Mouse (Mus musculus) heart, postnatal 10 days (tissue): ENCODE measurements around the gene Ppp1r1c. TPM values are rescaled to one million over a fixed set of nuclear protein-coding genes. Genes with fewer than 3 reads are reported as not detected.

Experiments
- DNase-seq, 2 experiments: peaks; one replicate each; pipeline ENCODE4 v3.0.0; 2021
- intact Hi-C: fragments of 180-260 bp; cut with DNase I; formaldehyde crosslinking; loops from one replicate; pipeline ENCODE4 v1.15.1; 2025
- total RNA-seq, 2 experiments: library from RNA; stranded (reverse); gene quantifications; 2 replicates each; pipeline ENCODE4 v1.2.3; 2021

Ppp1r1c gene
- under 1 TPM in 1 of 2 experiments, not detected in 1; 0.38 TPM for total RNA-seq

GRCm38 (mm10) chr2:79707575-79707974, at the start of gene Ppp1r1c:
Gene Ppp1r1c (plus strand): TSS chr2:79707780.
- no peak for DNase-seq
- intact Hi-C loops = no loop called here

- no peak for DNase-seq
- intact Hi-C loops = no loop called here
These were observed 47.0 kb upstream of the Ppp1r1c start for GRCm38 (mm10) chr2:79660417-79661185.

- DNase-seq = no peak
- intact Hi-C loops = no loop called here
These were observed 46.0 kb upstream of the Ppp1r1c start for GRCm38 (mm10) chr2:79661486-79662104.

GRCm38 (mm10) chr2:79664532-79665286, 42.9 kb upstream of the Ppp1r1c start:
- peak; percentile 40 to 41 for DNase-seq
- intact Hi-C loops = no loop called here

- no peak for DNase-seq
- intact Hi-C loops = no loop called here
These were observed 42.1 kb upstream of the Ppp1r1c start for GRCm38 (mm10) chr2:79665492-79665891.

GRCm38 (mm10) chr2:79675266-79675665, 32.3 kb upstream of the Ppp1r1c start:
- no peak for DNase-seq
- intact Hi-C loops = no loop called here

GRCm38 (mm10) chr2:79677663-79678257, 29.8 kb upstream of the Ppp1r1c start:
- intact Hi-C loops = no loop called here
- no peak for DNase-seq

- DNase-seq = no peak
- intact Hi-C loops = no loop called here
These were observed 25.9 kb upstream of the Ppp1r1c start for GRCm38 (mm10) chr2:79681672-79682071.

GRCm38 (mm10) chr2:79683258-79683657, 24.3 kb upstream of the Ppp1r1c start:
- intact Hi-C loops = no loop called here
- DNase-seq = no peak

GRCm38 (mm10) chr2:79690838-79691237, 16.7 kb upstream of the Ppp1r1c start:
- no peak for DNase-seq
- intact Hi-C loops = no loop called here

GRCm38 (mm10) chr2:79695190-79695589, 12.4 kb upstream of the Ppp1r1c start:
- DNase-seq = no peak
- intact Hi-C loops = no loop called here

GRCm38 (mm10) chr2:79695939-79696338, 11.6 kb upstream of the Ppp1r1c start:
- no peak for DNase-seq
- intact Hi-C loops = no loop called here

GRCm38 (mm10) chr2:79696478-79697230, 10.9 kb upstream of the Ppp1r1c start:
- DNase-seq = no peak
- intact Hi-C loops = no loop called here

- intact Hi-C loops = no loop called here
- DNase-seq = no peak
These were observed 9.4 kb upstream of the Ppp1r1c start for GRCm38 (mm10) chr2:79698166-79698565.

GRCm38 (mm10) chr2:79704773-79705172, 2.8 kb upstream of the Ppp1r1c start:
- no peak for DNase-seq
- intact Hi-C loops = no loop called here

GRCm38 (mm10) chr2:79713662-79714091, 6.1 kb downstream of the Ppp1r1c start:
- intact Hi-C loops = no loop called here
- peak; percentile 7 to 13 for DNase-seq

GRCm38 (mm10) chr2:79714745-79715144, 7.2 kb downstream of the Ppp1r1c start:
- intact Hi-C loops = no loop called here

GRCm38 (mm10) chr2:79715925-79716324, 8.3 kb downstream of the Ppp1r1c start:
- no peak for DNase-seq
- intact Hi-C loops = no loop called here

More at GRCm38 (mm10) chr2:79714745-79715144, 7.2 kb downstream of the Ppp1r1c start:
- DNase-seq = no peak

GRCm38 (mm10) chr2:79717846-79718245, 10.3 kb downstream of the Ppp1r1c start:
- DNase-seq = no peak
- intact Hi-C loops = no loop called here

- DNase-seq = no peak
- intact Hi-C loops = no loop called here
These were observed 14.8 kb downstream of the Ppp1r1c start for GRCm38 (mm10) chr2:79722415-79722814.
